Mouse (Mus musculus) heart, embryonic 15.5 days (tissue): ENCODE results near the gene P3h4. TPM values are rescaled to one million over a fixed set of nuclear protein-coding genes. Genes with fewer than 3 reads are reported as not detected.

ENCODE experiments used
- ATAC-seq: fragments of 200-750 bp; cut with Nextera tagmentation; replicated peaks from 2 replicates; pipeline ENCODE4 v1.8.0; 2017; ENCODE audit warnings: low read depth, moderate TSS enrichment; ENCODE audit not compliant: insufficient number of reproducible peaks, insufficient read depth, low FRiP score
- H3K27ac ChIP-seq: fragments of 300-500 bp; sonication (generic); 2 replicates; pipeline ENCODE4 v1.5.1; 2015; ENCODE audit warnings: mild to moderate bottlenecking, inconsistent platforms
- H3K27me3 ChIP-seq: fragments of 300-500 bp; sonication (generic); 2 replicates; pipeline ENCODE4 v1.6.1; 2015; ENCODE audit warnings: inconsistent platforms
- H3K36me3 ChIP-seq: fragments of 300-500 bp; sonication (generic); 2 replicates; pipeline ENCODE4 v1.6.1; 2015; ENCODE audit warnings: mild to moderate bottlenecking, inconsistent platforms
- H3K4me1 ChIP-seq: fragments of 300-500 bp; sonication (generic); replicated peaks from 2 replicates; pipeline ENCODE4 v1.6.1; 2015; ENCODE audit warnings: inconsistent platforms
- H3K4me2 ChIP-seq: fragments of 300-500 bp; sonication (generic); 2 replicates; pipeline ENCODE4 v1.6.1; 2015; ENCODE audit warnings: inconsistent platforms, mild to moderate bottlenecking, moderate library complexity
- H3K4me3 ChIP-seq: fragments of 300-500 bp; sonication (generic); 2 replicates; pipeline ENCODE4 v1.5.1; 2015; ENCODE audit warnings: mild to moderate bottlenecking, inconsistent platforms
- H3K9ac ChIP-seq: fragments of 300-500 bp; sonication (generic); 2 replicates; pipeline ENCODE4 v1.6.1; 2015; ENCODE audit warnings: mild to moderate bottlenecking, inconsistent platforms
- H3K9me3 ChIP-seq: fragments of 300-500 bp; sonication (generic); replicated peaks from 2 replicates; pipeline ENCODE4 v1.6.1; 2016; ENCODE audit warnings: inconsistent platforms
- whole genome bisulfite sequencing: fragments of 180-500 bp; shearing (Covaris S2); methylation state at CpG from one replicate; pipeline ENCODE4 v1.1.7; 2015; ENCODE audit warnings: mixed read lengths; 5-methylcytosine and 5-hydroxymethylcytosine counted together
- polyA plus RNA-seq: library from polyadenylated mRNA; unstranded; fragments of >200 nt; fragmentation: Nextera tagmentation; extraction: Ambion mirVana; gene quantifications from 2 replicates; pipeline ENCODE4 v1.2.1, GENCODE M21; 2015

Gene P3h4
- polyA plus RNA-seq: 48.3 and 63.1 TPM in 2 replicates

GRCm38 (mm10) chr11:100414021-100414913, at the start of gene P3h4:
TSS of gene P3h4 (minus strand) at chr11:100414836.
- peak; percentile 94 for ATAC-seq
- peaks cover 51% of the 10 kb centered on the region for H3K4me1 ChIP-seq
- under 1% methylated on average over 93 of the region's 93 CpGs for WGBS

DNA sequence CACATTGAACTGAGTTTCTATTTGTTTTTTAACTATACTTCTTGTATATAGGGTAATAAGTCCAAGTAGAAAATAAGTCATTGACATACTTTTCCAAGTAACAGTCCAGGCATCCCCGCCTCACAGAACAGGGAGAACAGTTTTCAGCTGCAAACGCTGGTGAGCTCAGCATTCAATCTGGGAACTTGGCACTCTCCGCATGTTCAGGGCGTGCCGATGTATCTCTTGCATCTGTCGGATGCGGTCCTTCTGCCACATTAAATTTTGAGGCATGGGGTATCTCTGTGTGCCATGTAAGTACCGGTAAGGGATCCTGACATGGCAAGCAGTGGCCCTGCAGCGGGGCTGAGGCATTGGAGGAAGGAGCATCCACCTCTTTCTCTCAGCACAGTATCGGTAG, 48.1 kb upstream of the P3h4 start:
- 87% methylated on average over 10 of the region's 10 CpGs for WGBS
- H3K9ac ChIP-seq: no peak overlapping the region
- H3K36me3 ChIP-seq: peaks cover 20% of the 10 kb centered on the region
- no peak for ATAC-seq
- no peak overlapping the region for H3K4me2 ChIP-seq
- no peaks in the 10 kb centered on the region for H3K27me3 ChIP-seq
- H3K9me3 ChIP-seq: no peaks in the 10 kb centered on the region
- peaks cover 6% of the 10 kb centered on the region for H3K4me1 ChIP-seq
- no peak overlapping the region for H3K4me3 ChIP-seq
- H3K27ac ChIP-seq: no peak overlapping the region

More at GRCm38 (mm10) chr11:100414021-100414913, at the start of gene P3h4:
- peaks cover 5% of the 10 kb centered on the region for H3K36me3 ChIP-seq
- H3K4me2 ChIP-seq: peak within 1 kb of the TSS; percentile 85
- no peaks in the 10 kb centered on the region for H3K27me3 ChIP-seq
- peak within 1 kb of the TSS; percentile 91 for H3K27ac ChIP-seq
- peak within 1 kb of the TSS; percentile 76 for H3K9ac ChIP-seq
- no peaks in the 10 kb centered on the region for H3K9me3 ChIP-seq
- peak within 1 kb of the TSS; percentile 63 for H3K4me3 ChIP-seq

- Histone ChIP-seq H3K4me1 (no peaks in the 10 kb centered on the region), H3K9ac (no peak overlapping the region), H3K4me2 (no peak overlapping the region), H3K4me3 (no peak overlapping the region), H3K9me3 (no peaks in the 10 kb centered on the region), H3K27me3 (no peaks in the 10 kb centered on the region), H3K27ac (no peak overlapping the region), H3K36me3 (peaks cover 13% of the 10 kb centered on the region)
- 79% methylated on average over 5 of the region's 5 CpGs for WGBS
- ATAC-seq: no peak
These were observed 43.1 kb upstream of the P3h4 start for GRCm38 (mm10) chr11:100457711-100458110.

- no peak for ATAC-seq
- WGBS: 74% methylated on average over 4 of the region's 4 CpGs
- Histone ChIP-seq H3K27me3 (no peaks in the 10 kb centered on the region), H3K4me1 (no peaks in the 10 kb centered on the region), H3K27ac (no peak overlapping the region), H3K9ac (no peak overlapping the region), H3K9me3 (no peaks in the 10 kb centered on the region), H3K36me3 (peaks cover 9% of the 10 kb centered on the region; the same call in 1 of the 2 replicates), H3K4me2 (no peak overlapping the region), H3K4me3 (no peak overlapping the region)
These were observed 42.6 kb upstream of the P3h4 start for GRCm38 (mm10) chr11:100457247-100457646.

GRCm38 (mm10) chr11:100442625-100443024, 28.0 kb upstream of the P3h4 start:
- Histone ChIP-seq H3K4me1 (peaks cover 14% of the 10 kb centered on the region), H3K4me2 (no peak overlapping the region), H3K36me3 (peaks cover 3% of the 10 kb centered on the region; the same call in 1 of the 2 replicates), H3K4me3 (no peak overlapping the region), H3K27me3 (no peaks in the 10 kb centered on the region), H3K27ac (no peak overlapping the region), H3K9ac (no peak overlapping the region), H3K9me3 (no peaks in the 10 kb centered on the region)
- WGBS: 86% methylated on average over 6 of the region's 6 CpGs
- ATAC-seq: no peak

DNA sequence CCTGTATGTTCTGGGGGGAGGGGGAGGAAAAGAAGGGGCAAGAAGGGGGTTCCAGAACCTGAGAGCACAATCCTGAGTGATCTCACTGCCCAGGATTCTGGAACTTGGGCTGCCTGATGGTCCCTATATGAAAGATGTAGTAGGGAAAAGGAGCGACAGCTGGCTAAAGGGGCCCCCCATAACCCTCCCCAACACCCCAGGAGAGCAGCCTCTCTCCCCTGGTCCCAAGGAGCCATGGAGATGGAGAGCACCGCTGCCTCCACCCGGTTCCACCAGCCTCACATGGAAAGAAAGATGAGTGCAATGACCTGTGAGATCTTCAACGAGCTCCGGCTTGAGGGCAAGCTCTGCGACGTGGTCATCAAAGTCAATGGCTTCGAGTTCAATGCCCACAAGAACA, 27.2 kb upstream of the P3h4 start, which contains the start of the genes Nt5c3b and Klhl10:
Nt5c3b (minus strand) TSS at position 12 of the 400 bp plus-strand sequence.
Klhl10 (plus strand) TSS at position 121 of the 400 bp plus-strand sequence.
- H3K27ac ChIP-seq: peak within 1 kb of the TSS; percentile 50
- H3K4me1 ChIP-seq: peaks cover 14% of the 10 kb centered on the region
- ATAC-seq: no peak
- peak within 1 kb of the TSS; percentile 81 for H3K9ac ChIP-seq
- H3K9me3 ChIP-seq: no peaks in the 10 kb centered on the region
- H3K4me3 ChIP-seq: peak within 1 kb of the TSS; percentile 69
- WGBS: 83% methylated on average over 8 of the region's 8 CpGs
- H3K4me2 ChIP-seq: peak within 1 kb of the TSS; percentile 75
- peaks cover 8% of the 10 kb centered on the region; the same call in 1 of the 2 replicates for H3K36me3 ChIP-seq
- no peaks in the 10 kb centered on the region for H3K27me3 ChIP-seq

- peak overlapping the region; percentile 69 for H3K4me3 ChIP-seq
- H3K36me3 ChIP-seq: peaks cover 16% of the 10 kb centered on the region; the same call in 1 of the 2 replicates
- H3K4me2 ChIP-seq: peak overlapping the region; percentile 75
- peak; percentile 95 for ATAC-seq
- H3K9ac ChIP-seq: peak overlapping the region; percentile 81
- H3K27me3 ChIP-seq: no peaks in the 10 kb centered on the region
- WGBS: 1% methylated on average over 52 of the region's 52 CpGs
- H3K9me3 ChIP-seq: no peaks in the 10 kb centered on the region
- H3K27ac ChIP-seq: peak overlapping the region; percentile 50
- peaks cover 14% of the 10 kb centered on the region for H3K4me1 ChIP-seq
These were observed 26.3 kb upstream of the P3h4 start for GRCm38 (mm10) chr11:100440691-100441522.

GRCm38 (mm10) chr11:100437901-100438300, 23.3 kb upstream of the P3h4 start:
- Histone ChIP-seq H3K36me3 (peaks cover 22% of the 10 kb centered on the region), H3K9ac (no peak overlapping the region), H3K4me1 (peaks cover 14% of the 10 kb centered on the region), H3K4me2 (no peak overlapping the region), H3K4me3 (no peak overlapping the region), H3K27ac (no peak overlapping the region), H3K27me3 (no peaks in the 10 kb centered on the region), H3K9me3 (no peaks in the 10 kb centered on the region)
- no peak for ATAC-seq
- WGBS: 91% methylated on average over 1 of the region's 1 CpGs

DNA sequence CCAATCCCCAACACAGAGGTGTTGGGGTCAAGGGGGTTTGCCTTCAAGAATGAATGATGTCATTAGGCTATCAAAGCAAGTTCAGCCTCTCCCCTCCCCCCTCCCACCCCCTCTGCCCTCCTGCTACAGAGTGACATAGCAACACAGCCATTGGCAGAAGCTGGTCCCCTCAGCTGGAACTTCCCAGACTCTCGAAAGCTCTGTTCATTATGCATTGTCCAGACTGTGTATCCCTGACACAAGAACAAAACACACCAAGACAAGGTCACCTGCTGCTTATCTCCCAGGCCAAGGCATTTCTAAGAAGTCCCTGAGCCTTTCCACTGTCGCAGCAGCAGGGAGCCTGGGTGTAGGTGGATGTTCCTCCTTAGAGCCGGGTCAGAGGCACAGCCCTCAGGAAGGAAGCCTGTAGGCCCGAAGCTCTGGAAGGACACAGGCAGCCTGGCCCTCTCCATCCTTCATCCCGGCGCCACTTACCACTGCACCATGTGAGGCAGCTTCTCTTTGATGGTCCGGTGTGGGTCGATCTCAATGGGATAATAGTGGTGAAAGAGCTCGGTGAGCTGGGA, 21.1 kb upstream of the P3h4 start:
- 85% methylated on average over 9 of the region's 9 CpGs for WGBS
- Histone ChIP-seq H3K27ac (no peak overlapping the region), H3K27me3 (no peaks in the 10 kb centered on the region), H3K9me3 (no peaks in the 10 kb centered on the region), H3K36me3 (peaks cover 22% of the 10 kb centered on the region), H3K4me3 (no peak overlapping the region), H3K4me1 (peaks cover 18% of the 10 kb centered on the region), H3K9ac (no peak overlapping the region), H3K4me2 (no peak overlapping the region)
- ATAC-seq: no peak

DNA sequence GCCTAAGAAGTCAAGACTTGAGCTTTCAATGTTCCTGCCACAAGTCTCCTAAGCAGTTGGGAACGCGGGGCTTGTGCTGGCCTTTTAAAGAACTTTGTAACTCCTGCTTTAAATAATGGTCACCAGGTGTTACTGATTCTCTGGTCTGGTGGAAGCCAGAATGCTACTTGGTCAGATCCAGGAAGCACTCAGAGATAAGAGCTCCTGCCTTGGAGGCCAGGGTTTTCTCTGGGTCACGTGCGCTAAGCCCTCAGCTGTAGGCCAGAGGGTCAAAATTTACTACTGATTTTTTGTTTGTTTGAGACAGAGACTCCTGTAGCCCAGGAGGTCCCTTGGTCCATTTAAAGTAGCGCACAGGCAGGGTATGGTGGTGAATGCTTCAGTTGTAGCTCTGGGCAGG, 17.4 kb upstream of the P3h4 start:
- Histone ChIP-seq H3K27me3 (no peaks in the 10 kb centered on the region), H3K9me3 (no peaks in the 10 kb centered on the region), H3K4me2 (no peak overlapping the region), H3K4me1 (peaks cover 37% of the 10 kb centered on the region), H3K4me3 (no peak overlapping the region), H3K9ac (no peak overlapping the region), H3K27ac (no peak overlapping the region), H3K36me3 (peaks cover 16% of the 10 kb centered on the region)
- 77% methylated on average over 5 of the region's 5 CpGs for WGBS
- ATAC-seq: no peak

- no peak overlapping the region for H3K4me3 ChIP-seq
- no peaks in the 10 kb centered on the region for H3K27me3 ChIP-seq
- peaks cover 49% of the 10 kb centered on the region for H3K4me1 ChIP-seq
- 50% methylated on average over 7 of the region's 7 CpGs for WGBS
- peak; percentile 57; the same call in 1 of the 2 replicates for ATAC-seq
- H3K4me2 ChIP-seq: no peak overlapping the region
- H3K36me3 ChIP-seq: peaks cover 4% of the 10 kb centered on the region
- H3K9ac ChIP-seq: no peak overlapping the region
- peak overlapping the region; percentile 82 for H3K27ac ChIP-seq
- no peaks in the 10 kb centered on the region for H3K9me3 ChIP-seq
These were observed 15.4 kb upstream of the P3h4 start for GRCm38 (mm10) chr11:100430052-100430451.
